10 mouse cellular contexts compared by ENCODE assay signal in the genomic region with DNA sequence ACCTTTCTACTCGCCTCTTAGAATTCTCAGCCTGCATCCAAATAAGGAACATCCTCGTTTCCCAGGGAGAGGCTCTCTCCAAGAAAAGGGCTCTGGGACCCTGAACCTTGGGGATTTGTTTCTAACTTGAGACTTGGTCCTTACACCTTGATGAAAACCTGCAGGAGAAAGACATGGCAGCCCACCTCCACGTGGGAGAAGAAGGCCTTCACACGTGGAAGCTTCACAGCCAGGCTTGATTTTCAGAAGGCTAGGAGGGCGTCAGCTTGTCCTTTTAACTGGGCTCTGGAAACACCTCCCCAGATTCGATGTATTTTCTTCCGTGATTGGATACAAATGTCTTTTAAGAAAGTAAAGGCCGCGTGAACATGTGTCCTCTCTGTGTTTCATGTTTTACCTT. TPM values are rescaled to one million over a fixed set of nuclear protein-coding genes. Genes with fewer than 3 reads are reported as not detected.
DNase-seq lines count a peak whose midpoint lies in the region; ATAC-seq lines count a peak whose summit lies in the region.
"Had no signal": no experiment of that assay in that cellular context is flagged by ENCODE, and none has a peak within 500 bp of the region (broad histone marks: within the 10 kb centered on the region; RNA-seq: fewer than 3 reads in every experiment).

No protein-coding gene starts in this region.

- H3K36me3 ChIP-seq in heart, embryonic 11.5 days (ENCODE audit: control insufficient read depth, insufficient read depth, low read length), result no peaks in the 10 kb centered on the region
- no peaks in the 10 kb centered on the region for H3K36me3 ChIP-seq in hindbrain, embryonic 15.5 days
- H3K36me3 ChIP-seq in midbrain, embryonic 12.5 days, result no peaks in the 10 kb centered on the region

- no peak for DNase-seq in heart, postnatal 25 days (ENCODE audit: low spot score)
- no peak for DNase-seq in left cerebral cortex, adult 9 months (ENCODE audit: low spot score in 2 of 2)
- no peak for DNase-seq in T-cell, adult 2 months (ENCODE audit: low spot score)
- DNase-seq: thymus, postnatal 36 days had no signal

- H3K27ac ChIP-seq in heart, embryonic 11.5 days (ENCODE audit: low read depth, low read length), result no peak overlapping the region
- H3K27ac ChIP-seq in brown adipose tissue, adult 24 weeks (replicated peaks; ENCODE audit: low read depth, low read length), result no peak overlapping the region
- H3K27ac ChIP-seq in hindbrain, embryonic 15.5 days (replicated peaks), result no peak overlapping the region
- no peak overlapping the region for H3K27ac ChIP-seq in midbrain, embryonic 12.5 days (replicated peaks)

- peaks cover 3% of the 10 kb centered on the region; the same call in 1 of the 2 replicates for H3K4me1 ChIP-seq in heart, embryonic 11.5 days (ENCODE audit: control insufficient read depth, insufficient read depth, low read length)
- no peaks in the 10 kb centered on the region for H3K4me1 ChIP-seq in brown adipose tissue, adult 24 weeks (ENCODE audit: control insufficient read depth, insufficient read depth, insufficient read length, low read length)
- peaks cover 17% of the 10 kb centered on the region for H3K4me1 ChIP-seq in hindbrain, embryonic 15.5 days (replicated peaks)
- H3K4me1 ChIP-seq in midbrain, embryonic 12.5 days, result peaks cover 17% of the 10 kb centered on the region; the same call in 1 of the 2 replicates

- H3K9me3 ChIP-seq in heart, embryonic 11.5 days (replicated peaks; ENCODE audit: control insufficient read depth, low read length), result no peaks in the 10 kb centered on the region
- no peaks in the 10 kb centered on the region for H3K9me3 ChIP-seq in hindbrain, embryonic 15.5 days
- H3K9me3 ChIP-seq in midbrain, embryonic 12.5 days, result no peaks in the 10 kb centered on the region

- H3K27me3 ChIP-seq in heart, embryonic 11.5 days (ENCODE audit: control insufficient read depth, insufficient read depth, low read length), result peaks cover 8% of the 10 kb centered on the region; the same call in 1 of the 2 replicates
- H3K27me3 ChIP-seq in hindbrain, embryonic 15.5 days, result peaks cover 28% of the 10 kb centered on the region
- H3K27me3 ChIP-seq in midbrain, embryonic 12.5 days, result peaks cover 41% of the 10 kb centered on the region

- intact Hi-C loops in heart, postnatal 25 days (cut with DNase I), result no loop called here

- peak overlapping the region; percentile 69 for H3K4me3 ChIP-seq in heart, embryonic 11.5 days (ENCODE audit: low read depth, low read length)
- peak overlapping the region; percentile 60; the same call in 1 of the 2 replicates for H3K4me3 ChIP-seq in brown adipose tissue, adult 24 weeks (ENCODE audit: insufficient read depth, low read depth, low read length)
- H3K4me3 ChIP-seq in hindbrain, embryonic 15.5 days, result peak overlapping the region; percentile 56
- H3K4me3 ChIP-seq in midbrain, embryonic 12.5 days, result peak overlapping the region; percentile 54

- ATAC-seq in heart, embryonic 11.5 days (replicated peaks; ENCODE audit: insufficient number of reproducible peaks, low FRiP score, low TSS enrichment), result no peak
- no peak for ATAC-seq in hindbrain, embryonic 15.5 days (ENCODE audit: low FRiP score, low read depth)
- ATAC-seq in midbrain, embryonic 12.5 days (ENCODE audit: low FRiP score, low read depth), result no peak
- ATAC-seq in CD4-positive, CD25-positive, alpha-beta regulatory T cell, adult 4 months, result no peak

- WGBS in heart, embryonic 11.5 days (ENCODE audit: insufficient replicate concordance), result 31% methylated on average over 9 of the region's 9 CpGs
- WGBS in hindbrain, embryonic 15.5 days, result 36% methylated on average over 9 of the region's 9 CpGs
- WGBS in midbrain, embryonic 12.5 days, result 26% methylated on average over 9 of the region's 9 CpGs

- peak overlapping the region; percentile 79 for H3K9ac ChIP-seq in heart, embryonic 11.5 days (ENCODE audit: low read depth, low read length)
- H3K9ac ChIP-seq in hindbrain, embryonic 15.5 days, result no peak overlapping the region
- no peak overlapping the region for H3K9ac ChIP-seq in midbrain, embryonic 12.5 days (replicated peaks)

- peak overlapping the region; percentile 87 for H3K4me2 ChIP-seq in heart, embryonic 11.5 days
- peak overlapping the region; percentile 99 for H3K4me2 ChIP-seq in hindbrain, embryonic 15.5 days
- H3K4me2 ChIP-seq in midbrain, embryonic 12.5 days (replicated peaks), result peak overlapping the region; percentile 93

RNA-seq across cellular contexts. Expression of a gene that starts 11.2 kb away (rescaled TPM):
- polyA plus RNA-seq in heart, embryonic 11.5 days (2014; fragmentation: Nextera tagmentation; extraction: Ambion mirVana), result 4.4 and 4.7 TPM in 2 replicates
- total RNA-seq in heart, postnatal 25 days (2021), result under 1 TPM; 0.45 to 0.47 TPM
- not detected in 2 replicates for polyA plus RNA-seq in brown adipose tissue, adult 24 weeks (2012; ENCODE audit: insufficient read depth, insufficient read length, missing spikeins)
- 0.41 and 0.44 TPM in 2 replicates for polyA plus RNA-seq in hindbrain, embryonic 15.5 days (2015; fragmentation: Nextera tagmentation; extraction: Ambion mirVana)
- 0.65 and 1.1 TPM in 2 replicates for polyA plus RNA-seq in midbrain, embryonic 12.5 days (2016; fragmentation: Nextera tagmentation; extraction: Ambion mirVana)
- not detected for polyA plus RNA-seq in CD4-positive, CD25-positive, alpha-beta regulatory T cell, adult 4 months (2017; shearing (Covaris generic))
- polyA plus RNA-seq: large intestine, adult 2 months had no signal
